Mouse (Mus musculus) neural tube, embryonic 14.5 days (tissue): ENCODE measurements around the gene Cox14. TPM values are rescaled to one million over a fixed set of nuclear protein-coding genes. Genes with fewer than 3 reads are reported as not detected.
"Not testable (repeated sequence)": the region's sequence is repeated elsewhere in the genome, so short reads cannot be mapped to it uniquely, and the experiment has no call there.

Experiments
- ATAC-seq: fragments of 200-750 bp; cut with Nextera tagmentation; 2 replicates; pipeline ENCODE4 v1.8.0; 2017; ENCODE audit warnings: low read depth, mild to moderate bottlenecking, moderate TSS enrichment, moderate library complexity
- H3K27ac ChIP-seq: fragments of 300-500 bp; sonication (generic); 2 replicates; pipeline ENCODE4 v1.5.1; 2014; ENCODE audit warnings: low read depth, mild to moderate bottlenecking, control low read depth, low read length, moderate library complexity, mixed read lengths
- H3K27me3 ChIP-seq: fragments of 300-500 bp; sonication (generic); 2 replicates; pipeline ENCODE4 v1.6.1; 2014; ENCODE audit warnings: low read length; ENCODE audit not compliant: control insufficient read depth, insufficient read depth
- H3K36me3 ChIP-seq: fragments of 300-500 bp; sonication (generic); 2 replicates; pipeline ENCODE4 v1.6.1; 2014; ENCODE audit warnings: low read length, mixed read lengths; ENCODE audit not compliant: control insufficient read depth, insufficient read depth
- H3K4me1 ChIP-seq: fragments of 300-500 bp; sonication (generic); 2 replicates; pipeline ENCODE4 v1.6.1; 2014; ENCODE audit warnings: low read length; ENCODE audit not compliant: control insufficient read depth, insufficient read depth
- H3K4me2 ChIP-seq: fragments of 300-500 bp; sonication (generic); 2 replicates; pipeline ENCODE4 v1.6.1; 2014; ENCODE audit warnings: mild to moderate bottlenecking, low read depth, low read length, control low read depth
- H3K4me3 ChIP-seq: fragments of 300-500 bp; sonication (generic); 2 replicates; pipeline ENCODE4 v1.5.1; 2014; ENCODE audit warnings: low read depth, low read length, control low read depth, mixed read lengths
- H3K9ac ChIP-seq: fragments of 300-500 bp; sonication (generic); replicated peaks from 2 replicates; pipeline ENCODE4 v1.6.1; 2014; ENCODE audit warnings: low read depth, mild to moderate bottlenecking, control low read depth, low read length, mixed read lengths
- H3K9me3 ChIP-seq: fragments of 300-500 bp; sonication (generic); 2 replicates; pipeline ENCODE4 v1.6.1; 2016; ENCODE audit warnings: low read length; ENCODE audit not compliant: control insufficient read depth
- WGBS: fragments of 180-500 bp; shearing (Covaris S2); extraction: QIAGEN DNeasy Blood & Tissue Kit; methylation state at CpG from one replicate; pipeline ENCODE4 v1.1.7; 2014; 5-methylcytosine and 5-hydroxymethylcytosine counted together
- polyA plus RNA-seq: library from polyadenylated mRNA; unstranded; fragments of >200 nt; fragmentation: Nextera tagmentation; extraction: Ambion mirVana; gene quantifications from 2 replicates; pipeline ENCODE4 v1.2.1, GENCODE M21; 2014

Gene Cox14
- polyA plus RNA-seq, 1 experiment from 2014 or later: 204 TPM

DNA sequence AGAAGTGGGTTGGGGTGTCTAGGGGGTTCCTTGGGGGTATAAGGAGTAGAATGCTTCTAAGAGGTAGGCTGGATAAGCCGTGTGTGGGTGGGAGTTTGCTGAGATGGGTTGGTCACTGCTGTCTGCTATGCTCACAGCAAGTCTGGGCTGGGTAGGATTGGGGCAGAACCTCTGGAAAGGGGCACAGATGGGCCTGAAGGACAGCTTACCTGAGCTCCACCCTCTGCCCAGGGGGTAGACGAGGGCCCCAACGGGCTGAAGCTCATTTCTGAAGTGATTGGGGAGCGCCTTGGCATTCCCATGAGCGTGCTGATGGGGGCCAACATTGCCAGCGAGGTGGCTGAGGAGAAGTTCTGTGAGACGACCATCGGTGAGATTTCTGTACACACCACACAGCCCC lies 5.6 kb upstream of the Cox14 start:
- Histone ChIP-seq H3K36me3 (peaks cover 12% of the 10 kb centered on the region), H3K9me3 (no peaks in the 10 kb centered on the region), H3K27me3 (no peaks in the 10 kb centered on the region), H3K4me2 (no peak overlapping the region), H3K9ac (no peak overlapping the region), H3K27ac (no peak overlapping the region), H3K4me1 (peaks cover 10% of the 10 kb centered on the region), H3K4me3 (no peak overlapping the region)
- 77% methylated on average over 8 of the region's 8 CpGs for WGBS
- no peak for ATAC-seq

DNA sequence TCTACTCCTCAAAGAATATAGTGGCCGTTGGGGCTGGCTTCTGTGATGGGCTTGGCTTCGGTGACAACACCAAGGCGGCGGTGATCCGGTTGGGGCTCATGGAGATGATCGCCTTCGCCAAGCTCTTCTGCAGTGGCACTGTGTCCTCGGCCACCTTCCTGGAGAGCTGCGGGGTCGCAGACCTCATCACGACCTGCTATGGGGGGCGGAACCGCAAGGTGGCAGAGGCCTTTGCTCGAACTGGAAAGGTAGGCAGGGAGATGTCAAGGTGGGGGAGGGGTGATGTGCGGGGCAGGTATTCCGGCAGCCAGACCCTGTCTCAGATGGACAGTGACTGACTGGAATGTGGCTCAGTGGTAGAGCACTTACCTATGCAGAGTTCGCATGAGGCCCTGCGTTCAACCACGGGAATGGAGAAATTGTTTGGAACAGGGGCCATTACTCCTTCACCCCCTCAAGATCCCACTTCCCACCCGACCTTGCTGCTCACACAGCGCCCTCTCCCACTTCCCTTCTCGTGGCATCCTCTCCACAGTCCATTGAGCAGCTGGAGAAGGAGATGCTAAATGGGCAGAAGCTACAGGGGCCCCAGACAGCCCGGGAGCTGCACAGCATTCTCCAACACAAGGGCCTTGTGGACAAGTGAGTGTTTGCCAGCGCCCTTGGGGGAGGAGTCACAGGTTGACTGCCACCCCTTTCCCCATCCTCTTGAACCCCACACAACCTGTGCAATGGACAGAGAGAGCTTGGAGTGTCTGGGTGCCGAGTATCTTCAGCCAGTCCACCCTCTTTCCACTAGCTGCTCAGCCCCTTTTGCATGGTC lies 3.3 kb upstream of the Cox14 start:
- H3K4me1 ChIP-seq: peaks cover 13% of the 10 kb centered on the region
- ATAC-seq: no peak
- peaks cover 12% of the 10 kb centered on the region for H3K36me3 ChIP-seq
- H3K4me3 ChIP-seq: no peak overlapping the region
- H3K9ac ChIP-seq: no peak overlapping the region
- no peaks in the 10 kb centered on the region for H3K9me3 ChIP-seq
- H3K27ac ChIP-seq: no peak overlapping the region
- H3K4me2 ChIP-seq: no peak overlapping the region
- no peaks in the 10 kb centered on the region for H3K27me3 ChIP-seq
- 81% methylated on average over 25 of the region's 25 CpGs for WGBS

DNA sequence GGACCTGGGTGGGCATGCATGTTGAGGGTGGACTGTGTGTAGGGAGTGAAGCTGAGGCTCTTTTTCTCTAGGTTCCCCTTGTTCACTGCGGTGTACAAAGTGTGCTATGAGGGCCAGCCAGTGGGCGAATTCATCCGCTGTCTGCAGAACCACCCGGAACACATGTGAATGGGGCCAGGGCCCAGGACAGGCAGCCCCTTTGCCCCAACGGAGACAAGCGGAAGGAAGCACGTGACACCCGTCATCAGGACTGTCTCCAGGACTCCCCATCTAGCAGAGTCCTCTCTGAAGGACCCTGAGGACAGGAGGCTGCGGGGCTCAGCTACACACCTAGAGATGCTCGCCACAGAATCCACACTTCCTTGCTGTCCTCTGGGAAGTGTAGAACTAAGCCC lies 2.3 kb upstream of the Cox14 start:
- 63% methylated on average over 10 of the region's 10 CpGs for WGBS
- Histone ChIP-seq H3K27me3 (no peaks in the 10 kb centered on the region), H3K4me3 (no peak overlapping the region), H3K9me3 (no peaks in the 10 kb centered on the region), H3K27ac (peak overlapping the region; percentile 55), H3K4me1 (peaks cover 13% of the 10 kb centered on the region), H3K4me2 (no peak overlapping the region), H3K9ac (no peak overlapping the region), H3K36me3 (peaks cover 19% of the 10 kb centered on the region)
- no peak for ATAC-seq

DNA sequence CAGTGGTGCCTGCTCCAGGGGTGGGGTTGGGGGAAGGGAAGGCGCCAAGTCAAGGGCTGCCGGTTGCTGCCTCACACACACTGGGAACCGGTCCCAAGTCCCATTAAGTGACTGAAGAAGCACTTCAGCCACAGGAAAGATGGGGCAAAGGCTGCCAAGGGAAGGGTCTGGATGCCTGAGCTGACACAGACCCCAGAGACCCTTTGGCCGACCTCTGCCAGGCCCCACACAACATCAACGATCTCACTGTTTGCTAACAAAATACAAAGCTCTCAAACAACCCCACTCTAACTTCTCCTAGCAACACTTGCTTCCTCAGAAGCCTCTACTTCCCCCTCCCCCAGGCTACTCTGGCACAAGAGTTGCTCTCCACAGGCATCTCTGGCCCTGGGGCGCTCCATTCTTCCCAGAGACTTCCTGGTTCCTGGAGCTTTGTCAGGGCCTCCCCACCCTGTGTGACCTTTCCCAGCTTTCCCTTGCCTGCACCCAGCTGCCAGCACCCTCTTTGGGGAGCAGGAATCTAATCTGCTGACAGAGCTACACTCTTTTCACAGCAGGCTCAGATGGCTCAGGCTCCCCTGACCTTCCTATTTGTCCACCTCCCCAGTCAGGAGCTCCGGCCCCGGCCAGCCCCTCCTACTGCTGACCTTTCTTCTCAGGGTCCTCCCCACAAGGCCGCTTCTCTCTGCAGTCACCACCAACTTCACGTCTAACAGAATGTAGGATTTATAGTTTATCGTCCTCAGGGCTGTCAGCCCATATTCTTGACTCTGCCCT lies 1.7 kb upstream of the Cox14 start:
- H3K36me3 ChIP-seq: peaks cover 19% of the 10 kb centered on the region
- H3K9me3 ChIP-seq: no peaks in the 10 kb centered on the region
- no peak for ATAC-seq
- H3K27ac ChIP-seq: peak overlapping the region; percentile 70
- H3K4me2 ChIP-seq: no peak overlapping the region; the same call in 1 of the 2 replicates
- no peak overlapping the region for H3K4me3 ChIP-seq
- peaks cover 13% of the 10 kb centered on the region for H3K4me1 ChIP-seq
- WGBS: 18% methylated on average over 11 of the region's 11 CpGs
- H3K9ac ChIP-seq: no peak overlapping the region
- H3K27me3 ChIP-seq: no peaks in the 10 kb centered on the region

DNA sequence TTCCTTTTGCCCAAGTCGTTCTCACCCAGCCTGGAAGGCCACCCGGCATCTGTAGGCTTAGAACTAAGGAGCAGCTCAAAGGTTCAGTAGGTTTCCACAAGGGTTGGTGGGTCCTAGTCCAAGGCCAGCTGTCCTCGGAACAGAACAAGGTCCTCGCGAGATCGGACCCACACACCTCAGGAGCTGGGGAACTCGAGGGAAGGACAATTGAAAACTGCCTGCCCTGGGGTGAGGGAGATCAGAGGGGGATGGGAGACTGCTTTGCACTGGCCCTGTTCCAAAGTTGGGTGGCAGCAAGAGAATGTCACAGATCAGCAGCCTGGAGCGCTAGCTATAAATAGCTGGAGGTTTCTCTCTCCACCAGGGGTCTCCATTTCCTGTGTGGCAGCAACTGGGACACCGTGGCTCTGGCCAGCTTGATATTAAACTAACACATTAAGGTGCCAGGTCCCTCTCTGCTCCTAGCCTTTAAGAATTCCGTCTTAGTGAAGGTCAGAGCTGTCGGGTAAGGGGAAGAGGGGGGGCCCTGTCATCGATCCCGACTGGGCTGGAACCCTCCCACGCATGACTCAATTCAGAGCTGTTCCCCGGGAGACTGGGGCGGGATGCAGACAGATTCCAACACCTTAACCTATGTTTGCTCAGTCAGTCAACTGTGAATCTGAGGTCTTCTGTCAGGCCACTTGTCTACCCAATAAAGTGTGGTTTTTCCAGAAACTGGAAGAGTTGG lies 961 bp upstream of the Cox14 start:
- Histone ChIP-seq H3K4me3 (peak overlapping the region; percentile 89), H3K4me2 (peak overlapping the region; percentile 56), H3K4me1 (peaks cover 13% of the 10 kb centered on the region), H3K9me3 (no peaks in the 10 kb centered on the region), H3K27ac (peak overlapping the region; percentile 70), H3K9ac (peak overlapping the region; percentile 37), H3K36me3 (peaks cover 24% of the 10 kb centered on the region), H3K27me3 (no peaks in the 10 kb centered on the region)
- ATAC-seq: peak; percentile 25; the same call in 1 of the 2 replicates
- WGBS: 10% methylated on average over 16 of the region's 16 CpGs

DNA sequence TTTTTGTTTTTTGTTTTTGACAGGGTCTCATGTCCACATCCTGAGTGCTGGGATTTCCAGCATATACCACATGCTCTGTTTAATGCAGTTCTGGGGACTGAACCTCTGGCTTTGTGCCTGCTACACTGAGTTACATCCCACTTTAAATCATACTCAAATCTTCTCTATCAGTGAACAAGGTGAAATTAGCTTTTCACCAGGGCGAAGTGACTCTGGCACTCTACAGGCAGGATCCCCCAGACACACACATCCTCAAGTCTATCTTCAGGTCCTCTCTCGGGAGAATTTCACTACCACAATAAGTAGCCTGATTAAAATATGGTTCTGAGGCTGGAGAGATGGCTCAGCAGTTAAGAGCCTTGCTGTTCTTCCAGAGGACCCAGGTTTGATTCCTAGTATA lies 1.1 kb downstream of the Cox14 start:
- no peak overlapping the region for H3K27ac ChIP-seq
- no peaks in the 10 kb centered on the region for H3K27me3 ChIP-seq
- peaks cover 15% of the 10 kb centered on the region; the same call in 1 of the 2 replicates for H3K36me3 ChIP-seq
- WGBS: 81% methylated on average over 2 of the region's 2 CpGs
- ATAC-seq: no peak
- H3K4me2 ChIP-seq: peak overlapping the region; percentile 80
- no peaks in the 10 kb centered on the region for H3K9me3 ChIP-seq
- H3K9ac ChIP-seq: peak overlapping the region; percentile 91
- H3K4me3 ChIP-seq: peak overlapping the region; percentile 89
- H3K4me1 ChIP-seq: peaks cover 13% of the 10 kb centered on the region

DNA sequence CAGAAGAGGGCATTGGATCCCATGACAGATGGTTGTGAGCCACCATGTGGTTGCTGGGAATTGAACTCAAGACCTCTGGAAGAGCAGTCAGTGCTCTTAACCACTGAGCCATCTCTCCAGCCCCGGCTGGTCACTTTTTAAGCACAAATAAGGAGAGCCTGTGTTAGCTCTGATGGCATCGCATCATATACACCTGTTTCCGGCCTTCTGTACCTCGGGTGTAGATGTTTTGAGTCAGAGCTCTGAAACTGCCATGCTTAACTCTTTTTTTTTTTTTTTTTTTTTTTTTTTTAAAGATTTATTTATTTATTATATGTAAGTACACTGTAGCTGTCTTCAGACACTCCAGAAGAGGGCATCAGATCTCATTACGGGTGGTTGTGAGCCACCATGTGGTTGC lies 1.6 kb downstream of the Cox14 start:
- peaks cover 15% of the 10 kb centered on the region; the same call in 1 of the 2 replicates for H3K36me3 ChIP-seq
- WGBS: 94% methylated on average over 4 of the region's 5 CpGs

DNA sequence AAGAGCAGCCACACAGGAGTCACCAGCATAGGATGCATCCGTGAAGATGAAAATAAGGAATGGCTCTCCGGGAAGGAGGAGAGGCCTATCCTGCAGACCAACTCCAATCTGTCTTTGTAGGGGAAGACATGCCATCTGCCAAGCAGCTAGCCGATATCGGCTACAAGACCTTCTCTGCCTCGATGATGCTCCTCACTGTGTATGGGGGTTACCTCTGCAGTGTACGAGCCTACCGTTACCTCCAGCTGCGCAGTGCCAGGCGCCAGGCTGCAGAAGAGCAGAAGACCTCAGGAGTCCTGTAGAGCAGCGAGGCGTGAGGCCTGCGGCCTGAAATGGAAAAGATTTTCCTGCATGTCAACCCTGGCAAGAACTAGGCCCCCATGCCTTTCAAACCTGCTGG lies 2.1 kb downstream of the Cox14 start:
- Histone ChIP-seq H3K4me1 (peaks cover 13% of the 10 kb centered on the region), H3K9me3 (no peaks in the 10 kb centered on the region), H3K4me3 (no peak overlapping the region), H3K9ac (no peak overlapping the region), H3K27me3 (no peaks in the 10 kb centered on the region), H3K27ac (no peak overlapping the region), H3K4me2 (no peak overlapping the region), H3K36me3 (peaks cover 12% of the 10 kb centered on the region; the same call in 1 of the 2 replicates)
- 94% methylated on average over 12 of the region's 12 CpGs for WGBS
- no peak for ATAC-seq

More for the DNA sequence above, 1.6 kb downstream of the Cox14 start:
- not testable (repeated sequence) for H3K9ac ChIP-seq, ATAC-seq, H3K27ac ChIP-seq, H3K4me2 ChIP-seq, H3K4me3 ChIP-seq, H3K9me3 ChIP-seq, H3K27me3 ChIP-seq
- peaks cover 13% of the 10 kb centered on the region for H3K4me1 ChIP-seq
